Mouse (Mus musculus): ENCODE measurements around the gene 1600014C23Rik. TPM values are rescaled to one million over a fixed set of nuclear protein-coding genes. Genes with fewer than 3 reads are reported as not detected.
A peak's percentile ranks its signal among the peaks of the same experiment; 100 is the strongest.

The 1600014C23Rik gene
- total RNA-seq, 2 experiments from 2014 or later: not detected

GRCm38 (mm10) chr17:45730696-45731095 is 2.9 kb downstream of the 1600014C23Rik start:
- no peak for ATAC-seq (replicated peaks; ENCODE audit: low FRiP score, poor library complexity, severe bottlenecking)

GRCm38 (mm10) chr17:45729387-45729786 is 4.3 kb downstream of the 1600014C23Rik start:
- ATAC-seq (replicated peaks; ENCODE audit: low FRiP score, poor library complexity, severe bottlenecking): no peak

GRCm38 (mm10) chr17:45727983-45728723 is 5.5 kb downstream of the 1600014C23Rik start:
- ATAC-seq (replicated peaks; ENCODE audit: low FRiP score, poor library complexity, severe bottlenecking): no peak

- ATAC-seq (replicated peaks; ENCODE audit: low FRiP score, poor library complexity, severe bottlenecking): no peak
Observed at GRCm38 (mm10) chr17:45727481-45727880, 6.2 kb downstream of the 1600014C23Rik start.

- ATAC-seq (replicated peaks; ENCODE audit: low FRiP score, poor library complexity, severe bottlenecking): no peak
Observed at GRCm38 (mm10) chr17:45726249-45726648, 7.4 kb downstream of the 1600014C23Rik start.

- ATAC-seq (replicated peaks; ENCODE audit: low FRiP score, poor library complexity, severe bottlenecking): 0 out of 2 replicates have a peak, but pooled peaks have one; percentile 42
Observed at GRCm38 (mm10) chr17:45724574-45724921, 9.1 kb downstream of the 1600014C23Rik start.

GRCm38 (mm10) chr17:45723732-45724573 is 9.7 kb downstream of the 1600014C23Rik start:
- ATAC-seq (replicated peaks; ENCODE audit: low FRiP score, poor library complexity, severe bottlenecking): 0 out of 2 replicates have a peak, but pooled peaks have one; percentile 60

- peak; percentile 73 for ATAC-seq (replicated peaks; ENCODE audit: low FRiP score, poor library complexity, severe bottlenecking)
Observed at GRCm38 (mm10) chr17:45718323-45718722, 15.3 kb downstream of the 1600014C23Rik start.

- no peak for ATAC-seq (replicated peaks; ENCODE audit: low FRiP score, poor library complexity, severe bottlenecking)
Observed at GRCm38 (mm10) chr17:45711525-45711924, 22.1 kb downstream of the 1600014C23Rik start.

GRCm38 (mm10) chr17:45710407-45710806 is 23.2 kb downstream of the 1600014C23Rik start:
- no peak for ATAC-seq (replicated peaks; ENCODE audit: low FRiP score, poor library complexity, severe bottlenecking)

- ATAC-seq (replicated peaks; ENCODE audit: low FRiP score, poor library complexity, severe bottlenecking): no peak
Observed at GRCm38 (mm10) chr17:45709829-45710228, 23.8 kb downstream of the 1600014C23Rik start.

GRCm38 (mm10) chr17:45708179-45708578 is 25.5 kb downstream of the 1600014C23Rik start:
- ATAC-seq (replicated peaks; ENCODE audit: low FRiP score, poor library complexity, severe bottlenecking): no peak

GRCm38 (mm10) chr17:45707376-45707775 is 26.3 kb downstream of the 1600014C23Rik start:
- no peak for ATAC-seq (replicated peaks; ENCODE audit: low FRiP score, poor library complexity, severe bottlenecking)

GRCm38 (mm10) chr17:45706796-45707195 is 26.8 kb downstream of the 1600014C23Rik start:
- no peak for ATAC-seq (replicated peaks; ENCODE audit: low FRiP score, poor library complexity, severe bottlenecking)

- ATAC-seq (replicated peaks; ENCODE audit: low FRiP score, poor library complexity, severe bottlenecking): no peak
Observed at GRCm38 (mm10) chr17:45703187-45703586, 30.5 kb downstream of the 1600014C23Rik start.

GRCm38 (mm10) chr17:45702254-45702653 is 31.4 kb downstream of the 1600014C23Rik start:
- no peak for ATAC-seq (replicated peaks; ENCODE audit: low FRiP score, poor library complexity, severe bottlenecking)

GRCm38 (mm10) chr17:45701236-45701591 is 32.4 kb downstream of the 1600014C23Rik start:
- no peak for ATAC-seq (replicated peaks; ENCODE audit: low FRiP score, poor library complexity, severe bottlenecking)

GRCm38 (mm10) chr17:45700496-45701235 is 33.0 kb downstream of the 1600014C23Rik start:
- no peak for ATAC-seq (replicated peaks; ENCODE audit: low FRiP score, poor library complexity, severe bottlenecking)

- no peak for ATAC-seq (replicated peaks; ENCODE audit: low FRiP score, poor library complexity, severe bottlenecking)
Observed at GRCm38 (mm10) chr17:45699039-45699740, 34.5 kb downstream of the 1600014C23Rik start.

- ATAC-seq (replicated peaks; ENCODE audit: low FRiP score, poor library complexity, severe bottlenecking): no peak
Observed at GRCm38 (mm10) chr17:45698368-45698767, 35.3 kb downstream of the 1600014C23Rik start.

Measured in erythroblast, adult 5-6 weeks (primary cell).